Mouse (Mus musculus): ENCODE measurements around the gene Agtr2. TPM values are rescaled to one million over a fixed set of nuclear protein-coding genes. Genes with fewer than 3 reads are reported as not detected.

Agtr2 gene
- total RNA-seq (2023) = not detected

GRCm38 (mm10) chrX:21484414-21484813 lies at the start of gene Agtr2:
Gene Agtr2, plus strand, starts transcription at chrX:21484544.

Other genes starting within 250 kb of the Agtr2 start
- not detected for gene Slc6a14, start 230.4 kb downstream of the Agtr2 start, total RNA-seq (2023)

Measured in neutrophil, adult 83 days (primary cell).